Mouse (Mus musculus) heart, embryonic 13.5 days (tissue): ENCODE data around the gene Mafk. TPM values are rescaled to one million over a fixed set of nuclear protein-coding genes. Genes with fewer than 3 reads are reported as not detected.

ENCODE experiments used
- ATAC-seq: fragments of 200-750 bp; cut with Nextera tagmentation; 2 replicates; pipeline ENCODE4 v1.8.0; 2017; ENCODE audit warnings: moderate TSS enrichment; ENCODE audit not compliant: insufficient number of reproducible peaks, low FRiP score, low TSS enrichment; ENCODE audit errors: extremely low read depth
- H3K27ac ChIP-seq: fragments of 300-500 bp; sonication (generic); replicated peaks from 2 replicates; pipeline ENCODE4 v1.5.1; 2015; ENCODE audit warnings: moderate library complexity, mild to moderate bottlenecking, inconsistent platforms
- H3K27me3 ChIP-seq: fragments of 300-500 bp; sonication (generic); replicated peaks from 2 replicates; pipeline ENCODE4 v1.6.1; 2015; ENCODE audit warnings: mild to moderate bottlenecking, inconsistent platforms
- H3K36me3 ChIP-seq: fragments of 300-500 bp; sonication (generic); 2 replicates; pipeline ENCODE4 v1.6.1; 2015; ENCODE audit warnings: mild to moderate bottlenecking, inconsistent platforms
- H3K4me1 ChIP-seq: fragments of 300-500 bp; sonication (generic); 2 replicates; pipeline ENCODE4 v1.6.1; 2015; ENCODE audit warnings: inconsistent platforms
- H3K4me2 ChIP-seq: fragments of 300-500 bp; sonication (generic); 2 replicates; pipeline ENCODE4 v1.6.1; 2015; ENCODE audit warnings: inconsistent platforms, mild to moderate bottlenecking, moderate library complexity
- H3K4me3 ChIP-seq: fragments of 300-500 bp; sonication (generic); 2 replicates; pipeline ENCODE4 v1.5.1; 2015; ENCODE audit warnings: moderate library complexity, mild to moderate bottlenecking, inconsistent platforms
- H3K9ac ChIP-seq: fragments of 300-500 bp; sonication (generic); 2 replicates; pipeline ENCODE4 v1.6.1; 2015; ENCODE audit warnings: inconsistent platforms, mild to moderate bottlenecking, moderate library complexity
- H3K9me3 ChIP-seq: fragments of 300-500 bp; sonication (generic); 2 replicates; pipeline ENCODE4 v1.6.1; 2016; ENCODE audit warnings: inconsistent platforms
- WGBS: fragments of 180-500 bp; shearing (Covaris S2); methylation state at CpG from one replicate; pipeline ENCODE4 v1.1.7; 2015; ENCODE audit warnings: mixed read lengths; 5-methylcytosine and 5-hydroxymethylcytosine counted together
- polyA plus RNA-seq: library from polyadenylated mRNA; unstranded; fragments of >200 nt; fragmentation: Nextera tagmentation; extraction: Ambion mirVana; gene quantifications from 2 replicates; pipeline ENCODE4 v1.2.1, GENCODE M21; 2015

Gene Mafk
- polyA plus RNA-seq, 1 experiment from 2014 or later, result 17.6 TPM

DNA sequence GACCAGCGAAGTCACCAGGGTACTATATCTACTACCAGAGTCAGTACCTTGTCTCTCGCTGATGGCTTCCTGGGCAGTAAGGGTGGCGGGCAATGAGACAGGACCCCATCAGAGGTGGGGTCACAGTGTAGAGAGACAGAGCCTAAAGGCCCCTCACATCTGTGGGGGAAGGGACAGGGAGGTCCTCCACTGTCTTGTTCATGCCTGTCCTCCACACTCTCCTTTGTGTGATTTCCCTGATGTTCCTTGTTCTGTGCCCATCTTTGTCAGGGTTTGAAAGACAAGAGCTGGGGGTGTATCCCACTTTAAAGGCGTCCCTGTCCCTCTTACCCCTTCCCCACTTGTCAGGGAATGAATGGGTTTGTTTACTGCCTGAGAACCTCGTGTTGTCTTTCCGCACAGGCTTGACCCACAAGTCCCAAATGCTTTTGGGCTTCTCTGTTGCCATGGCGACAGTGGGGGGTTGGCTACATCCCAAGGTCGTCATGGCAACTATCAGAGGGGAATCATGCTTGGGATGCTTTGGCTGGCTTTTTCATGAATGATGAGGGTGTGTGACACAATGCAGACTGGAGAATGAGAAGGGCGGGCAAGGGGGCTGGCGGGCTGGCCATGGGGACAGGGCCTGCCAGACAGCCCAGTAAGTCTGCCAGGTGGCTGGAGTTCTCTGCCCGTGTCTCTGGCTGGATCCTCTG is 6.3 kb downstream of the Mafk start:
- peaks cover 32% of the 10 kb centered on the region for H3K36me3 ChIP-seq
- H3K4me1 ChIP-seq, result peaks cover 89% of the 10 kb centered on the region
- H3K27ac ChIP-seq, result peak overlapping the region; percentile 99
- peak overlapping the region; percentile 99 for H3K4me2 ChIP-seq
- no peaks in the 10 kb centered on the region for H3K9me3 ChIP-seq
- WGBS, result 28% methylated on average over 11 of the region's 11 CpGs
- peak overlapping the region; percentile 98 for H3K4me3 ChIP-seq
- no peaks in the 10 kb centered on the region for H3K27me3 ChIP-seq
- peak overlapping the region; percentile 94 for H3K9ac ChIP-seq
- no peak for ATAC-seq

DNA sequence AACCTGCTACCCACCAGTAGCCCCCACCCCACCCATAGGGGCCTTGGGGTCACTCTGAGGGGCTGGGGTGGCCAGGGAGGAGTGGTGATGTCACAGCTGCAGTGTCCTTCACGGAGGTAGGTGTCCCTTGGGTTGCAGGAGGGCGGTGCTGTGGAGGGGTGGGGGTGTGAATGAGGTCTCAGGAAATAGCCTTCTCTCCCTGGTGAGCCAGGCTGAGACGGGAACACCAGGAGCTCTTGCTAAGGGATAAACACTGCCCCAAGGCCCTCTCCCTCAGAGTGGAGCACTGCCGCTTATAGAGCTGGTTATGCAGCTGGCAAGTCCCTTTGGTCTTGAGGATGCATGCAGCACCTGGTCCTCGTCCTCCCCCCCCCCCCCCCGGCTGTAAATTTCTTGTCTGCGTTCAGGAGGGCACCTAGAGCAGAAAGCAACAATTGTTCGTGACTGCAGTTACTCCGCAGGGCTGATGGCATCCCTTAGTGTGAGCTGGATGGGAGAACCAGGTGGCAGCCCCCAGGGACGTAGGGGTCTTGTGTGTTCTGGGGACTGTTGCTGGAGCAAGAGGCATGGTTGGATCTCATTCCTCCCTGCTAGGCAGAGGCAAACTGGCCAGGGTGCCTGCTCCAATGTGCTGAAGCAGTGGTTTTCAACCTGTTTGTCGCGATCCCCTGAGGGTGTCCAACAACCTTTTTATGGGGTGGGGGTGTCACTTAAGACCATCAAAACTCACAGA is 7.0 kb downstream of the Mafk start:
- Histone ChIP-seq H3K4me2 (peak overlapping the region; percentile 99), H3K36me3 (peaks cover 32% of the 10 kb centered on the region), H3K9ac (peak overlapping the region; percentile 94), H3K4me1 (peaks cover 89% of the 10 kb centered on the region), H3K4me3 (peak overlapping the region; percentile 98), H3K27ac (peak overlapping the region; percentile 99), H3K27me3 (no peaks in the 10 kb centered on the region), H3K9me3 (no peaks in the 10 kb centered on the region)
- WGBS, result 38% methylated on average over 12 of the region's 12 CpGs
- no peak for ATAC-seq

DNA sequence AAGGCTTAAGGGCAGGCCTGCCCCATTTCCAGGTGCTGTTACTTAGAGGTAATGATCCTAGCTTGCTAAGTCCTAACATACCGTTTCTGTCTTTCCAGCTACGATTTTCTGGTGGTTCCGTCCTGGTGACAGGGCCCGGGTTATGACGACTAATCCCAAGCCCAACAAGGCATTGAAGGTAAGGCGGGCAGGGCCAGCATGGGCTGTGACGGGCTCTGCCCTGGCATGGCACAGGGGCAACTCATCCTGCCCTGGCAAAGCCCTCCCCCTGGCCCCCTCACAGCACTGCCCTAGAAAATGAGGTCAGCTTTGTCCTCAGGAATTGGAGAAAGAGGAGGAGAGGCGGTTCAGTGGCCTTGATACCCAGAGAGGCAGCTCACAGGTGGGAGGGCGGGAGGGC is 7.7 kb downstream of the Mafk start:
- Histone ChIP-seq H3K4me1 (peaks cover 89% of the 10 kb centered on the region), H3K36me3 (peaks cover 32% of the 10 kb centered on the region), H3K4me3 (no peak overlapping the region), H3K4me2 (peak overlapping the region; percentile 99), H3K9ac (peak overlapping the region; percentile 94), H3K27me3 (no peaks in the 10 kb centered on the region), H3K27ac (peak overlapping the region; percentile 99), H3K9me3 (no peaks in the 10 kb centered on the region)
- no peak for ATAC-seq
- WGBS, result 90% methylated on average over 9 of the region's 9 CpGs

DNA sequence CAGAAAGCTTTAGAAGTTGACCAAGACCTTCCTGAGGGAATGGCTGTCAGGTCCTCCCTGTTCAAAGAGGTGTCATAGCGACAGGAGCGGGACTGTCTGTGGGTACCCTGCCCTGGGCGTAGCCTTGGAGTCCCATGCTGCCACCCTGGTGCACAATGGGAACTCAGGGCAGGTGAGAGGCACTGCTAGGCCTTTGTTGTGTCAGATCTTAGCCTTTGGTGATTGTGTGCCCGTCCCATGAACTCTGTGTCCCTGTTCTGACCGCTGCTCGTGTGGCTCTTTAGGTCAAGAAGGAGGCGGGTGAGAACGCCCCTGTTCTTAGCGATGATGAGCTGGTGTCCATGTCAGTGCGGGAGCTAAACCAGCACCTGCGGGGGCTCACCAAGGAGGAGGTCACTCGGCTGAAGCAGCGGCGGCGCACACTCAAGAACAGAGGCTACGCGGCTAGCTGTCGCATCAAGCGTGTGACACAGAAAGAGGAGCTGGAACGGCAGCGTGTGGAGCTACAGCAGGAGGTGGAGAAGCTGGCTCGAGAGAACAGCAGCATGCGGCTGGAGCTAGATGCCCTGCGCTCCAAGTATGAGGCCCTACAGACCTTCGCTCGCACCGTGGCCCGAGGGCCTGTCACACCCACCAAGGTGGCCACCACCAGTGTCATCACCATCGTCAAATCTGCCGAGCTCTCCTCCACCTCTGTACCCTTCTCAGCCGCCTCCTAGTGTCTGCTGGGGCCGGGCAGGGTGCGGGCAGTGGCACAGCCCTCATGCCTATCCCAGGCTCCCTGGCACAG is 8.7 kb downstream of the Mafk start:
- Histone ChIP-seq H3K4me2 (no peak overlapping the region), H3K36me3 (peaks cover 32% of the 10 kb centered on the region), H3K9me3 (no peaks in the 10 kb centered on the region), H3K4me1 (peaks cover 89% of the 10 kb centered on the region), H3K27ac (no peak overlapping the region), H3K4me3 (no peak overlapping the region), H3K27me3 (no peaks in the 10 kb centered on the region), H3K9ac (peak overlapping the region; percentile 94; the same call in 1 of the 2 replicates)
- no peak for ATAC-seq
- WGBS, result 85% methylated on average over 33 of the region's 33 CpGs

DNA sequence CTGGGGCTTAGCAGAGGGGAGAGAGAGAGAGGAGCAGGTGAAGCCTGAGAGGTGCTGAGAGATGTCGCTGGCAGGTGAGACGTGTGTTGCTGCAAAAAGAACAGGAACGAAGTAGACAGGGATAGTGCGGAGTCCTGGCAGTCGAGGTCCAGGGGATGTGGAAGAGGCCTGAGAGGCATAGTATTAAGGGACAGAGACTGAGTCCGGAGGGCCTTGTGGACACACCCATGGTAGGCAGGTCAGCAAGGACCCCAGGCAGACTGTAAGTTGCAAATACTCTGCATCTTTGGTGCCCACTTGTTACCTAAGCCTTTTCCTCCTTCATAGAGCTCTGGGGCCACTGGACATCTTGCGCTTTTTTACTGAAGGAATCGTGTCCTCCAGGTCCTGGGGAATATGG is 9.9 kb downstream of the Mafk start:
- WGBS, result 82% methylated on average over 8 of the region's 8 CpGs
- Histone ChIP-seq H3K27me3 (no peaks in the 10 kb centered on the region), H3K27ac (peak overlapping the region; percentile 54), H3K9ac (0 out of 2 replicates have a peak overlapping the region, but pooled peaks have one; percentile 9), H3K36me3 (peaks cover 32% of the 10 kb centered on the region), H3K4me3 (no peak overlapping the region), H3K4me1 (peaks cover 82% of the 10 kb centered on the region), H3K9me3 (no peaks in the 10 kb centered on the region), H3K4me2 (no peak overlapping the region)
- no peak for ATAC-seq

DNA sequence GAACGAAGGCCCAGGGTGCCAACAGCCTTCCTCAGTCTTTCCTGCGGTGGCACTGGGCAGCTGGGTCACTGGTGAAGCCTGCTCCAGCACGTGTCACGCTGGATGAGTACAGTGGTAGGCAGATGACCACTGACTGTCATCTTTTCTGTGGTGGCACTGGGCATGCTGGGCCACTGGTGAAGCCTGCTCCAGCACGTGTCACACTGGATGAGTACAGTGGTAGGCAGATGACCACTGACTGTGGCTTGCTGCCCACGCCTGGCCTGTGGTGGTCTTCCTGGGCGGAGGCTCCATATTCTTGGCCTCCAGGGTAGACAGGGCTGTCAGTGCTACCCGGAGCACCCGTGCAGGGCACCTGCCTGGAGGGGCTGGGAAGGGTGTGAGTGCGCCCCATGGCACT is 10.6 kb downstream of the Mafk start:
- 92% methylated on average over 10 of the region's 10 CpGs for WGBS
- H3K27ac ChIP-seq, result no peak overlapping the region
- H3K4me1 ChIP-seq, result peaks cover 76% of the 10 kb centered on the region
- H3K4me2 ChIP-seq, result no peak overlapping the region
- no peak overlapping the region; the same call in 1 of the 2 replicates for H3K9ac ChIP-seq
- no peak for ATAC-seq
- H3K27me3 ChIP-seq, result no peaks in the 10 kb centered on the region
- H3K4me3 ChIP-seq, result no peak overlapping the region
- peaks cover 32% of the 10 kb centered on the region for H3K36me3 ChIP-seq
- H3K9me3 ChIP-seq, result no peaks in the 10 kb centered on the region

GRCm38 (mm10) chr5:139803165-139803564 is 11.9 kb downstream of the Mafk start:
- peak overlapping the region; percentile 88 for H3K27ac ChIP-seq

DNA sequence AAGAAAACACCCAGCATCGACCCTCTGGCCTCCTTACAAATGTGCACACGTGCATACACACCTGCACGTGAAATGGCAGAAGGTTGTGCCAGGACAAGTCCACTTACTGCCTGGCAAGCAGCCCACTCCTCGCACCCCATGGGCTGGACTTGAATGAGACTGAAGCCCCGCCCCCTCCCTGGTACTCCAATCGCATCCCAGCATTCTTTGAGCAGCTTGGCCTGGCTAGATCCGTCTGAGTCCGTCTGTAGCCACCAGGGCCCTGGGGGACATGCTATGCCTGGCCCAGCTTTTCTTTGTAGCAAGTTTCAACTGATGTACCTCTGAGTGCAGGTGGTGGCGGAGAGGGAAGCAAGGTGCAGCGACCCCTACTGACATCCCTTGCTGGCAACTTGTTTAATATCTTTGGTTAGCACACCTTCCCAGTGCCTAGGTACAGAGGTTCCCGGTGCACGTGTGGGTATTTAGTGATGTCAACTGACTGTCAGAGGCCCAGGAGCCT is 12.3 kb downstream of the Mafk start:
- peak overlapping the region; percentile 88 for H3K27ac ChIP-seq
- H3K4me2 ChIP-seq, result peak overlapping the region; percentile 54
- no peaks in the 10 kb centered on the region for H3K27me3 ChIP-seq
- ATAC-seq, result peak; percentile 68
- 7% methylated on average over 12 of the region's 12 CpGs for WGBS
- H3K36me3 ChIP-seq, result peaks cover 32% of the 10 kb centered on the region
- peaks cover 58% of the 10 kb centered on the region for H3K4me1 ChIP-seq
- peak overlapping the region; percentile 61 for H3K9ac ChIP-seq
- H3K4me3 ChIP-seq, result 0 out of 2 replicates have a peak overlapping the region, but pooled peaks have one; percentile 13
- H3K9me3 ChIP-seq, result no peaks in the 10 kb centered on the region

More at GRCm38 (mm10) chr5:139803165-139803564, 11.9 kb downstream of the Mafk start:
- 71% methylated on average over 8 of the region's 8 CpGs for WGBS
- peaks cover 63% of the 10 kb centered on the region for H3K4me1 ChIP-seq
- H3K9ac ChIP-seq, result no peak overlapping the region
- H3K27me3 ChIP-seq, result no peaks in the 10 kb centered on the region
- H3K9me3 ChIP-seq, result no peaks in the 10 kb centered on the region
- peaks cover 32% of the 10 kb centered on the region for H3K36me3 ChIP-seq
- H3K4me2 ChIP-seq, result peak overlapping the region; percentile 54
- 0 out of 2 replicates have a peak overlapping the region, but pooled peaks have one; percentile 13 for H3K4me3 ChIP-seq
- no peak for ATAC-seq

- H3K27ac ChIP-seq, result peak overlapping the region; percentile 88
- H3K4me2 ChIP-seq, result peak overlapping the region; percentile 54
- peaks cover 53% of the 10 kb centered on the region for H3K4me1 ChIP-seq
- WGBS, result 4% methylated on average over 6 of the region's 6 CpGs
- peak overlapping the region; percentile 61 for H3K9ac ChIP-seq
- H3K27me3 ChIP-seq, result no peaks in the 10 kb centered on the region
- H3K36me3 ChIP-seq, result peaks cover 30% of the 10 kb centered on the region
- ATAC-seq, result peak; percentile 74; the same call in 1 of the 2 replicates
- H3K4me3 ChIP-seq, result 0 out of 2 replicates have a peak overlapping the region, but pooled peaks have one; percentile 13
- H3K9me3 ChIP-seq, result no peaks in the 10 kb centered on the region
Observed at GRCm38 (mm10) chr5:139804107-139804551, 12.8 kb downstream of the Mafk start.

- Histone ChIP-seq H3K4me3 (0 out of 2 replicates have a peak overlapping the region, but pooled peaks have one; percentile 13), H3K36me3 (peaks cover 25% of the 10 kb centered on the region), H3K27me3 (no peaks in the 10 kb centered on the region), H3K4me2 (peak overlapping the region; percentile 54), H3K9ac (peak overlapping the region; percentile 61), H3K27ac (peak overlapping the region; percentile 88), H3K9me3 (no peaks in the 10 kb centered on the region), H3K4me1 (peaks cover 48% of the 10 kb centered on the region)
- no peak for ATAC-seq
- WGBS, result 56% methylated on average over 11 of the region's 11 CpGs
Observed at GRCm38 (mm10) chr5:139804573-139805111, 13.3 kb downstream of the Mafk start.
